Mouse (Mus musculus) G1E (cell line): ENCODE data around the gene Gm17571. TPM values are rescaled to one million over a fixed set of nuclear protein-coding genes. Genes with fewer than 3 reads are reported as not detected.

ENCODE experiments used
- ATAC-seq: 2 replicates; pipeline ENCODE4 v1.8.0; 2016; ENCODE audit warnings: mild to moderate bottlenecking; ENCODE audit not compliant: insufficient number of reproducible peaks, poor library complexity, low FRiP score, severe bottlenecking; ENCODE audit errors: extremely low read depth
- DNase-seq: peaks from one replicate; pipeline ENCODE4 v3.0.0; 2012; ENCODE audit warnings: low spot score
- H3K27me3 ChIP-seq: 2 replicates; pipeline ENCODE4 v1.6.1; 2012; ENCODE audit warnings: mild to moderate bottlenecking, low read length, inconsistent platforms; ENCODE audit not compliant: insufficient read depth
- H3K36me3 ChIP-seq: replicated peaks from 2 replicates; pipeline ENCODE3; 2012; ENCODE audit warnings: mild to moderate bottlenecking, inconsistent platforms
- H3K4me1 ChIP-seq: 2 replicates; pipeline ENCODE4 v1.6.1; 2012; ENCODE audit warnings: low read depth, low read length, inconsistent platforms, mixed read lengths; ENCODE audit not compliant: insufficient read depth
- H3K4me3 ChIP-seq: 2 replicates; pipeline ENCODE4 v1.5.1; 2012; ENCODE audit warnings: low read depth, mild to moderate bottlenecking, inconsistent platforms, low read length, moderate library complexity, mixed read lengths
- H3K9me3 ChIP-seq: replicated peaks from 2 replicates; pipeline ENCODE4 v1.6.1; 2012; ENCODE audit warnings: inconsistent platforms
- CTCF ChIP-seq: IDR thresholded peaks from 2 replicates; pipeline ENCODE4 v1.5.1; 2012; ENCODE audit warnings: low read depth, low read length, inconsistent platforms, mixed read lengths
- GATA1 ChIP-seq: IDR thresholded peaks from 2 replicates; pipeline ENCODE4 v1.6.1; 2012; ENCODE audit warnings: borderline replicate concordance, low read length, inconsistent platforms, mixed read lengths
- GATA2 ChIP-seq: IDR thresholded peaks from 2 replicates; pipeline ENCODE4 v1.6.1; 2012; ENCODE audit warnings: low read depth, low read length, inconsistent platforms, borderline replicate concordance
- POLR2AphosphoS5 ChIP-seq: IDR thresholded peaks from 2 replicates; pipeline ENCODE4 v1.6.1; 2012; ENCODE audit warnings: low read depth, low read length, inconsistent platforms; ENCODE audit not compliant: insufficient replicate concordance
- TAL1 ChIP-seq: conservative IDR thresholded peaks from 2 replicates; pipeline ENCODE4 v1.6.1; 2012; ENCODE audit warnings: low read depth, low read length, inconsistent platforms, mixed read lengths
- polyA plus RNA-seq: library from polyadenylated mRNA; stranded (reverse); fragments of >175 nt; gene quantifications from 2 replicates; pipeline ENCODE4 v1.2.3, GENCODE M21; 2012
- total RNA-seq, 2 experiments: library from RNA; stranded (forward) in 1 of 2; stranded (reverse) in 1 of 2; fragments of 200-1000 nt in 1 of 2; fragments of >200 nt in 1 of 2; fragmentation: Nextera tagmentation in 1 of 2; gene quantifications; 2 replicates each; pipeline ENCODE4 v1.2.3; 2014 to 2017

Gm17571 gene
- total and polyA plus RNA-seq, 3 experiments: not detected

DNA sequence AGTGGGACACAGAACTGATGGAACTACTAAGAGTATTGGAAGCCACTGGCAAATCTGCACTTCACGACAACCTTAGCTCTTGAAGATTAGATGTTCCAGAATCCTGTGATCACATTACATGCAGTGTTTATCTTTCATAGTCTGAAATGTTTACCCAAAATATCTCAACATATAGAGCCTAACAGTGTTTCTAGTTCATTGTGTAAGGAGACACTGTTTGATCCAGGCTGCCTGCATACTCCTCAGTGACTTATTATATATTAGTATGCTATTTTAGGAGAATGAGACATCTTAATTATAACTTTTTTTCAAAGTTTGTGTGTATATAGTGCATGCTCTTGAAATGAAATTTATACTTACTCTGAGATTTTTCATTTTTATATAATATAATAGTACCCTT, 39.4 kb upstream of the Gm17571 start:
- no peaks in the 10 kb centered on the region for H3K27me3 ChIP-seq
- no peaks in the 10 kb centered on the region for H3K36me3 ChIP-seq
- no peaks in the 10 kb centered on the region for H3K9me3 ChIP-seq
- DNase-seq (no peak), ATAC-seq (no peak)
- no peak overlapping the region for H3K4me3 ChIP-seq
- no peaks in the 10 kb centered on the region for H3K4me1 ChIP-seq
- TF ChIP-seq TAL1 (no peak), POLR2AphosphoS5 (no peak), GATA2 (no peak), GATA1 (no peak), CTCF (no peak)

GRCm38 (mm10) chr9:13484267-13485240, 38.0 kb upstream of the Gm17571 start:
- H3K4me3 ChIP-seq: no peak overlapping the region
- H3K27me3 ChIP-seq: no peaks in the 10 kb centered on the region
- no peak for ATAC-seq
- DNase-seq: no peak
- H3K36me3 ChIP-seq: no peaks in the 10 kb centered on the region
- no peaks in the 10 kb centered on the region for H3K9me3 ChIP-seq
- H3K4me1 ChIP-seq: no peaks in the 10 kb centered on the region
- no peak for TF ChIP-seq GATA1
- no peak for TF ChIP-seq CTCF
- TF ChIP-seq GATA2: no peak
- no peak for TF ChIP-seq POLR2AphosphoS5
- no peak for TF ChIP-seq TAL1

- no peaks in the 10 kb centered on the region for H3K9me3 ChIP-seq
- H3K4me3 ChIP-seq: no peak overlapping the region
- ATAC-seq (no peak), DNase-seq (no peak)
- no peaks in the 10 kb centered on the region for H3K4me1 ChIP-seq
- TF ChIP-seq CTCF: no peak
- TF ChIP-seq GATA2: no peak
- no peak for TF ChIP-seq TAL1
- no peak for TF ChIP-seq POLR2AphosphoS5
- TF ChIP-seq GATA1: no peak
- no peaks in the 10 kb centered on the region for H3K36me3 ChIP-seq
- no peaks in the 10 kb centered on the region for H3K27me3 ChIP-seq
Observed at GRCm38 (mm10) chr9:13483199-13484068, 36.9 kb upstream of the Gm17571 start.

- Histone ChIP-seq H3K4me3 (no peak overlapping the region), H3K27me3 (no peaks in the 10 kb centered on the region)
- TF ChIP-seq TAL1: no peak
- TF ChIP-seq GATA2: no peak
- TF ChIP-seq POLR2AphosphoS5: no peak
- no peak for TF ChIP-seq CTCF
- no peak for TF ChIP-seq GATA1
Observed at GRCm38 (mm10) chr9:13479275-13479674, 32.7 kb upstream of the Gm17571 start.

DNA sequence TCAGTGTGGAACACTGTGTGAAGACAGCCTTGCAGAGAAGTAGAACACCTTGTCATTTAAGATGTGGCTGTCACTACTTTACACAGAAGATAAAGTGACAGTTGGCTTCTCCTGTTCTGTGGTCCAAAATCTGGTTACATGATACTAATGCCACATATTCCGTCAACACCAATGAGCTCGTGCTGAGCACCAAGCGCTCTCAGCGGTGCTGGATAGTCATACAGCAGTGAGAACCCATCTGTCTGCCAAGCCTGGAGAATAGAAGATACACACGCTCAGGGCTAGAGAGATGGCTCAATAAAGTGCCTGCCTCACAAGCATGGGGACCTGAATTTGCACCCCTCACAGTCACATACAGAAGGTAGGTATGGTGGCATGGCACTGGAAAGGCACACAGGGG, 28.4 kb upstream of the Gm17571 start:
- ATAC-seq: no peak
- no peak for DNase-seq
- Histone ChIP-seq H3K9me3 (no peaks in the 10 kb centered on the region), H3K36me3 (no peaks in the 10 kb centered on the region), H3K4me1 (no peaks in the 10 kb centered on the region), H3K27me3 (no peaks in the 10 kb centered on the region), H3K4me3 (no peak overlapping the region)
- TF ChIP-seq GATA2: no peak
- TF ChIP-seq POLR2AphosphoS5: no peak
- no peak for TF ChIP-seq TAL1
- no peak for TF ChIP-seq GATA1
- TF ChIP-seq CTCF: no peak

More at GRCm38 (mm10) chr9:13479275-13479674, 32.7 kb upstream of the Gm17571 start:
- no peaks in the 10 kb centered on the region for H3K4me1 ChIP-seq
- no peaks in the 10 kb centered on the region for H3K9me3 ChIP-seq
- ATAC-seq: no peak
- no peaks in the 10 kb centered on the region for H3K36me3 ChIP-seq
- DNase-seq: no peak

GRCm38 (mm10) chr9:13470013-13470412, 23.5 kb upstream of the Gm17571 start:
- no peaks in the 10 kb centered on the region for H3K27me3 ChIP-seq
- H3K4me3 ChIP-seq: no peak overlapping the region
- no peak for TF ChIP-seq TAL1
- no peak for TF ChIP-seq POLR2AphosphoS5
- no peak for TF ChIP-seq CTCF
- no peak for TF ChIP-seq GATA1
- no peak for TF ChIP-seq GATA2
- no peak for ATAC-seq
- no peak for DNase-seq
- no peaks in the 10 kb centered on the region for H3K36me3 ChIP-seq
- no peaks in the 10 kb centered on the region for H3K9me3 ChIP-seq
- no peaks in the 10 kb centered on the region for H3K4me1 ChIP-seq
